Mouse (Mus musculus): Measurements from ENCODE around the gene Cap1.

- TF ChIP-seq POLR2A (IDR thresholded peaks at IDR 0.05; ENCODE audit: control insufficient read depth, low read depth, low read length) (no peak), CTCF (IDR thresholded peaks at IDR 0.05; ENCODE audit: control insufficient read depth, insufficient read depth, insufficient replicate concordance, low read depth, low read length) (no peak)
Observed at GRCm38 (mm10) chr4:122829339-122829738, 56.5 kb downstream of the Cap1 start.

Measured in testis, adult 2 months (tissue).